In genomic region chr3:63131883-63132282, GRCm38 (mm10) we compare ENCODE assay signal across 29 mouse cellular contexts.
"Had no signal": no experiment of that assay in that cellular context is flagged by ENCODE, and none has a peak within 500 bp of the region (broad histone marks: within the 10 kb centered on the region; RNA-seq: fewer than 3 reads in every experiment).

No protein-coding gene starts in this region.

- H3K27ac ChIP-seq: heart, adult 2 months; heart, embryonic 10.5 days; hindbrain, embryonic 10.5 days; hindbrain, embryonic 12.5 days; hindbrain, embryonic 14.5 days; kidney, embryonic 15.5 days; kidney, postnatal 0 days; left cerebral cortex, adult 2 months; limb, embryonic 10.5 days; limb, embryonic 12.5 days; liver, embryonic 13.5 days; liver, embryonic 15.5 days had no signal

- H3K9me3 ChIP-seq: heart, embryonic 10.5 days; heart, embryonic 12.5 days; hindbrain, embryonic 10.5 days; hindbrain, embryonic 12.5 days; kidney, embryonic 15.5 days; limb, embryonic 10.5 days; limb, embryonic 12.5 days; liver, embryonic 13.5 days; liver, embryonic 15.5 days had no signal

- H3K9ac ChIP-seq: heart, embryonic 12.5 days; hindbrain, embryonic 12.5 days; hindbrain, embryonic 14.5 days; kidney, embryonic 15.5 days; limb, embryonic 12.5 days; liver, embryonic 13.5 days; liver, embryonic 15.5 days had no signal

- DNase-seq: gastrocnemius, postnatal 14 days; gastrocnemius, postnatal 36 days; heart, adult 11 months; heart, adult 2 months; heart, postnatal 10 days; heart, postnatal 4 days; kidney, adult 11 months; kidney, adult 2 months; kidney, adult 9 months; kidney, postnatal 14 days; kidney, postnatal 36 days; layer of hippocampus, adult 9-11 months; layer of hippocampus, postnatal 36 days; liver; liver, embryonic 13.5 days had no signal

- H3K4me2 ChIP-seq: heart, embryonic 12.5 days; hindbrain, embryonic 12.5 days; hindbrain, embryonic 14.5 days; kidney, embryonic 15.5 days; limb, embryonic 12.5 days; liver, embryonic 11.5 days; liver, embryonic 13.5 days; liver, embryonic 15.5 days had no signal

- H3K4me3 ChIP-seq: heart, adult 2 months; heart, embryonic 10.5 days; heart, embryonic 12.5 days; hindbrain, embryonic 10.5 days; hindbrain, embryonic 12.5 days; kidney, embryonic 15.5 days; left cerebral cortex, adult 2 months; limb, embryonic 10.5 days; limb, embryonic 12.5 days; liver, embryonic 13.5 days; liver, embryonic 15.5 days had no signal

- H3K4me1 ChIP-seq: heart, embryonic 10.5 days; heart, embryonic 12.5 days; hindbrain, embryonic 10.5 days; hindbrain, embryonic 12.5 days; kidney, embryonic 15.5 days; limb, embryonic 10.5 days; liver, embryonic 13.5 days; liver, embryonic 15.5 days had no signal

- H3K27me3 ChIP-seq: heart, embryonic 12.5 days; hindbrain, embryonic 12.5 days; kidney, embryonic 15.5 days; limb, embryonic 12.5 days; liver, embryonic 13.5 days; liver, embryonic 15.5 days had no signal

- ATAC-seq: hindbrain, embryonic 16.5 days; intestine, embryonic 16.5 days had no signal

- H3K36me3 ChIP-seq: heart, embryonic 10.5 days; heart, embryonic 12.5 days; hindbrain, embryonic 10.5 days; hindbrain, embryonic 12.5 days; kidney, embryonic 15.5 days; limb, embryonic 10.5 days; limb, embryonic 12.5 days; liver, embryonic 13.5 days; liver, embryonic 15.5 days had no signal
